Mouse (Mus musculus) lung, embryonic 14.5 days (tissue): ENCODE results near the gene Gm48551. TPM values are rescaled to one million over a fixed set of nuclear protein-coding genes. Genes with fewer than 3 reads are reported as not detected.

ENCODE experiments used
- ATAC-seq: fragments of 200-750 bp; cut with Nextera tagmentation; 2 replicates; pipeline ENCODE4 v1.8.0; 2017; ENCODE audit warnings: mild to moderate bottlenecking, moderate TSS enrichment, moderate library complexity; ENCODE audit not compliant: insufficient read depth
- DNase-seq: peaks from one replicate; pipeline ENCODE4 v3.0.0-alpha.2; 2015
- H3K27ac ChIP-seq: fragments of 300-500 bp; sonication (generic); 2 replicates; pipeline ENCODE4 v1.5.1; 2014; ENCODE audit warnings: low read depth, mild to moderate bottlenecking, moderate library complexity
- H3K27me3 ChIP-seq: fragments of 300-500 bp; sonication (generic); 2 replicates; pipeline ENCODE4 v1.6.1; 2014; ENCODE audit warnings: low read length, control low read depth; ENCODE audit not compliant: insufficient read depth
- H3K36me3 ChIP-seq: fragments of 300-500 bp; sonication (generic); 2 replicates; pipeline ENCODE4 v1.6.1; 2014; ENCODE audit warnings: control low read depth; ENCODE audit not compliant: insufficient read depth
- H3K4me1 ChIP-seq: fragments of 300-500 bp; sonication (generic); 2 replicates; pipeline ENCODE4 v1.6.1; 2014; ENCODE audit warnings: antibody characterized with exemption, control low read depth; ENCODE audit not compliant: insufficient read depth
- H3K4me2 ChIP-seq: fragments of 300-500 bp; sonication (generic); 2 replicates; pipeline ENCODE4 v1.6.1; 2014; ENCODE audit warnings: mild to moderate bottlenecking
- H3K4me3 ChIP-seq: fragments of 300-500 bp; sonication (generic); 2 replicates; pipeline ENCODE4 v1.5.1; 2014; ENCODE audit warnings: low read depth, low read length
- H3K9ac ChIP-seq: fragments of 300-500 bp; sonication (generic); 2 replicates; pipeline ENCODE4 v1.6.1; 2014
- H3K9me3 ChIP-seq: fragments of 300-500 bp; sonication (generic); 2 replicates; pipeline ENCODE4 v1.6.1; 2016; ENCODE audit warnings: low read depth, low read length, control low read depth
- CTCF ChIP-seq: IDR thresholded peaks from 2 replicates; pipeline ENCODE4 v1.5.1; 2016; ENCODE audit warnings: antibody characterized with exemption, low read depth
- WGBS: fragments of 180-500 bp; shearing (Covaris S2); extraction: QIAGEN DNeasy Blood & Tissue Kit; methylation state at CpG from one replicate; pipeline ENCODE4 v1.1.7; 2014; 5-methylcytosine and 5-hydroxymethylcytosine counted together
- polyA plus RNA-seq: library from polyadenylated mRNA; unstranded; fragments of >200 nt; fragmentation: Nextera tagmentation; extraction: Ambion mirVana; gene quantifications from 2 replicates; pipeline ENCODE4 v1.2.1, GENCODE M21; 2014

The Gm48551 gene
- polyA plus RNA-seq, 1 experiment from 2014 or later = 3.8 TPM

GRCm38 (mm10) chr10:81350351-81351063 lies 33.8 kb upstream of the Gm48551 start, which contains the start of gene Hmg20b:
Gene Hmg20b (minus strand): TSS chr10:81350480.
- Histone ChIP-seq H3K9ac (peak within 1 kb of the TSS; percentile 84), H3K9me3 (no peaks in the 10 kb centered on the region), H3K4me1 (peaks cover 14% of the 10 kb centered on the region), H3K4me2 (peak within 1 kb of the TSS; percentile 95), H3K4me3 (peak within 1 kb of the TSS; percentile 79), H3K27me3 (no peaks in the 10 kb centered on the region), H3K36me3 (peaks cover 21% of the 10 kb centered on the region), H3K27ac (peak within 1 kb of the TSS; percentile 81)
- under 1% methylated on average over 54 of the region's 54 CpGs for WGBS
- ATAC-seq = peak; percentile 94
- DNase-seq = peak; percentile 99
- peak; percentile 93 for TF ChIP-seq CTCF

GRCm38 (mm10) chr10:81351678-81352291 lies 32.5 kb upstream of the Gm48551 start:
- H3K36me3 ChIP-seq = peaks cover 15% of the 10 kb centered on the region; the same call in 1 of the 2 replicates
- no peak overlapping the region for H3K4me2 ChIP-seq
- no peak overlapping the region for H3K4me3 ChIP-seq
- H3K9me3 ChIP-seq = no peaks in the 10 kb centered on the region
- no peak overlapping the region for H3K9ac ChIP-seq
- no peak for ATAC-seq
- WGBS = 15% methylated on average over 9 of the region's 9 CpGs
- no peak overlapping the region for H3K27ac ChIP-seq
- no peak for TF ChIP-seq CTCF
- no peaks in the 10 kb centered on the region for H3K27me3 ChIP-seq
- peaks cover 16% of the 10 kb centered on the region for H3K4me1 ChIP-seq
- DNase-seq = no peak

- no peak for ATAC-seq
These were observed 29.4 kb upstream of the Gm48551 start for GRCm38 (mm10) chr10:81354738-81355477.

GRCm38 (mm10) chr10:81355533-81355932 lies 28.7 kb upstream of the Gm48551 start:
- ATAC-seq = no peak

More at GRCm38 (mm10) chr10:81354738-81355477, 29.4 kb upstream of the Gm48551 start:
- Histone ChIP-seq H3K27ac (no peak overlapping the region), H3K9ac (no peak overlapping the region), H3K4me2 (no peak overlapping the region), H3K4me3 (no peak overlapping the region), H3K36me3 (peaks cover 2% of the 10 kb centered on the region; the same call in 1 of the 2 replicates), H3K9me3 (no peaks in the 10 kb centered on the region), H3K27me3 (no peaks in the 10 kb centered on the region), H3K4me1 (peaks cover 14% of the 10 kb centered on the region; the same call in 1 of the 2 replicates)
- DNase-seq = no peak
- WGBS = 58% methylated on average over 9 of the region's 9 CpGs
- TF ChIP-seq CTCF = no peak

GRCm38 (mm10) chr10:81356352-81356990 lies 27.8 kb upstream of the Gm48551 start:
- H3K4me1 ChIP-seq = peaks cover 18% of the 10 kb centered on the region; the same call in 1 of the 2 replicates
- no peak for DNase-seq
- H3K4me3 ChIP-seq = peak overlapping the region; percentile 78
- no peak for ATAC-seq
- peak overlapping the region; percentile 100 for H3K4me2 ChIP-seq
- H3K27me3 ChIP-seq = no peaks in the 10 kb centered on the region
- H3K9me3 ChIP-seq = no peaks in the 10 kb centered on the region
- 0 out of 2 replicates have a peak overlapping the region, but pooled peaks have one; percentile 81 for H3K9ac ChIP-seq
- TF ChIP-seq CTCF = no peak
- 50% methylated on average over 12 of the region's 12 CpGs for WGBS
- H3K36me3 ChIP-seq = peaks cover 10% of the 10 kb centered on the region; the same call in 1 of the 2 replicates
- no peak overlapping the region for H3K27ac ChIP-seq

More at GRCm38 (mm10) chr10:81355533-81355932, 28.7 kb upstream of the Gm48551 start:
- Histone ChIP-seq H3K27me3 (no peaks in the 10 kb centered on the region), H3K36me3 (peaks cover 6% of the 10 kb centered on the region; the same call in 1 of the 2 replicates), H3K4me3 (no peak overlapping the region), H3K4me2 (no peak overlapping the region), H3K9ac (no peak overlapping the region), H3K27ac (no peak overlapping the region), H3K9me3 (no peaks in the 10 kb centered on the region), H3K4me1 (peaks cover 15% of the 10 kb centered on the region; the same call in 1 of the 2 replicates)
- no peak for DNase-seq
- 80% methylated on average over 4 of the region's 4 CpGs for WGBS
- no peak for TF ChIP-seq CTCF

- H3K4me1 ChIP-seq = peaks cover 21% of the 10 kb centered on the region
- no peaks in the 10 kb centered on the region for H3K9me3 ChIP-seq
- H3K4me3 ChIP-seq = peak within 1 kb of the TSS; percentile 78
- ATAC-seq (peak; percentile 84), DNase-seq (peak; percentile 96)
- no peaks in the 10 kb centered on the region for H3K27me3 ChIP-seq
- H3K36me3 ChIP-seq = peaks cover 11% of the 10 kb centered on the region; the same call in 1 of the 2 replicates
- H3K27ac ChIP-seq = peak within 1 kb of the TSS; percentile 69; the same call in 1 of the 2 replicates
- TF ChIP-seq CTCF = no peak
- peak within 1 kb of the TSS; percentile 100 for H3K4me2 ChIP-seq
- peak within 1 kb of the TSS; percentile 81 for H3K9ac ChIP-seq
- 2% methylated on average over 75 of the region's 79 CpGs for WGBS
These were observed 27.0 kb upstream of the Gm48551 start, which contains the start of gene Mfsd12 for GRCm38 (mm10) chr10:81356991-81357844. Gene Mfsd12 (plus strand): TSS chr10:81357491.
